Mouse (Mus musculus) T-helper 1 cell (primary cell): ENCODE results near the gene Rab15.

Source experiments
- in situ Hi-C: fragments of 300-600 bp; cut with MboI, MseI; formaldehyde crosslinking; loops from one replicate; pipeline ENCODE4 v1.15.1; 2025; ENCODE audit warnings: high pct_unique_total_duplicates

Gene Rab15

GRCm38 (mm10) chr12:76778305-76779083 lies 44.2 kb downstream of the Rab15 start:
- in situ Hi-C loops = no loop called here

- in situ Hi-C loops = no loop called here
Measured at GRCm38 (mm10) chr12:76777845-76778244, 44.9 kb downstream of the Rab15 start.

GRCm38 (mm10) chr12:76776898-76777297 lies 45.8 kb downstream of the Rab15 start:
- in situ Hi-C loops = no loop called here

- in situ Hi-C loops = no loop called here
Measured at GRCm38 (mm10) chr12:76775132-76775531, 47.6 kb downstream of the Rab15 start.

- in situ Hi-C loops = no loop called here
Measured at GRCm38 (mm10) chr12:76774652-76775051, 48.1 kb downstream of the Rab15 start.

GRCm38 (mm10) chr12:76771540-76771939 lies 51.2 kb downstream of the Rab15 start:
- in situ Hi-C loops = no loop called here

GRCm38 (mm10) chr12:76770841-76771500 lies 51.7 kb downstream of the Rab15 start:
- in situ Hi-C loops = no loop called here

- in situ Hi-C loops = no loop called here
Measured at GRCm38 (mm10) chr12:76765901-76766630, 56.6 kb downstream of the Rab15 start.

- in situ Hi-C loops = no loop called here
Measured at GRCm38 (mm10) chr12:76765354-76765851, 57.3 kb downstream of the Rab15 start, which contains the start of the genes Churc1 and Fntb. Gene Churc1, plus strand, starts transcription at chr12:76765538. Gene Fntb, plus strand, starts transcription at chr12:76765589.

GRCm38 (mm10) chr12:76752652-76753318 lies 69.9 kb downstream of the Rab15 start:
- in situ Hi-C loops = no loop called here

GRCm38 (mm10) chr12:76750866-76751459 lies 71.7 kb downstream of the Rab15 start:
- in situ Hi-C loops = no loop called here
